ENCODE assay signal across 8 mouse cellular contexts in genomic region chr6:99623641-99624040, GRCm38 (mm10). TPM values are rescaled to one million over a fixed set of nuclear protein-coding genes. Genes with fewer than 3 reads are reported as not detected.
DNase-seq lines count a peak whose midpoint lies in the region; ATAC-seq and TF ChIP-seq lines count a peak whose summit lies in the region.

No protein-coding gene starts in this region.

- no peaks in the 10 kb centered on the region for H3K4me1 ChIP-seq in heart, postnatal 0 days (ENCODE audit: control insufficient read depth, insufficient read depth)
- H3K4me1 ChIP-seq in heart, embryonic 11.5 days (ENCODE audit: control insufficient read depth, insufficient read depth, low read length) = peaks cover 5% of the 10 kb centered on the region; the same call in 1 of the 2 replicates
- no peaks in the 10 kb centered on the region; the same call in 1 of the 2 replicates for H3K4me1 ChIP-seq in kidney, postnatal 0 days (replicated peaks; ENCODE audit: insufficient read depth, low read length)
- peaks cover 3% of the 10 kb centered on the region; the same call in 1 of the 2 replicates for H3K4me1 ChIP-seq in stomach, postnatal 0 days (replicated peaks; ENCODE audit: control insufficient read depth, insufficient read depth)

- TF ChIP-seq EP300 in heart, postnatal 0 days (IDR thresholded peaks at IDR 0.05; ENCODE audit: low read depth) = no peak
- TF ChIP-seq EP300 in stomach, postnatal 0 days (optimal IDR thresholded peaks at IDR 0.05) = no peak

- peak; percentile 62 for TF ChIP-seq CTCF in heart, postnatal 0 days (IDR thresholded peaks at IDR 0.05; ENCODE audit: low read depth)
- peak; percentile 70 for TF ChIP-seq CTCF in kidney, postnatal 0 days (IDR thresholded peaks at IDR 0.05; ENCODE audit: low read depth)
- TF ChIP-seq CTCF in stomach, postnatal 0 days (IDR thresholded peaks at IDR 0.05; ENCODE audit: low read depth) = peak; percentile 73

- H3K9me3 ChIP-seq in heart, postnatal 0 days (replicated peaks; ENCODE audit: control insufficient read depth, low read length) = no peaks in the 10 kb centered on the region
- no peaks in the 10 kb centered on the region for H3K9me3 ChIP-seq in heart, embryonic 11.5 days (replicated peaks; ENCODE audit: control insufficient read depth, low read length)
- no peaks in the 10 kb centered on the region for H3K9me3 ChIP-seq in kidney, postnatal 0 days (replicated peaks; ENCODE audit: low read length)
- no peaks in the 10 kb centered on the region for H3K9me3 ChIP-seq in stomach, postnatal 0 days (ENCODE audit: control insufficient read depth, low read length)

- no peak overlapping the region for H3K9ac ChIP-seq in heart, postnatal 0 days (replicated peaks; ENCODE audit: low read depth, low read length)
- H3K9ac ChIP-seq in heart, embryonic 11.5 days (ENCODE audit: low read depth, low read length) = no peak overlapping the region
- H3K9ac ChIP-seq in kidney, postnatal 0 days (ENCODE audit: low read depth, low read length) = no peak overlapping the region
- H3K9ac ChIP-seq in stomach, postnatal 0 days (ENCODE audit: low read length) = no peak overlapping the region

- H3K4me3 ChIP-seq in heart, postnatal 0 days (ENCODE audit: low read depth, low read length) = no peak overlapping the region
- H3K4me3 ChIP-seq in heart, embryonic 11.5 days (ENCODE audit: low read depth, low read length) = no peak overlapping the region
- H3K4me3 ChIP-seq in kidney, postnatal 0 days (replicated peaks; ENCODE audit: low read depth, low read length) = no peak overlapping the region
- H3K4me3 ChIP-seq in stomach, postnatal 0 days (ENCODE audit: low read depth, low read length) = no peak overlapping the region

- WGBS in heart, postnatal 0 days = 15% methylated on average over 6 of the region's 6 CpGs
- WGBS in heart, embryonic 11.5 days (ENCODE audit: insufficient replicate concordance) = 16% methylated on average over 6 of the region's 6 CpGs
- WGBS in kidney, postnatal 0 days = 17% methylated on average over 6 of the region's 6 CpGs
- 27% methylated on average over 6 of the region's 6 CpGs for WGBS in stomach, postnatal 0 days

- no peak overlapping the region for H3K4me2 ChIP-seq in heart, postnatal 0 days (ENCODE audit: low read depth, low read length)
- H3K4me2 ChIP-seq in heart, embryonic 11.5 days = no peak overlapping the region
- no peak overlapping the region for H3K4me2 ChIP-seq in kidney, postnatal 0 days (ENCODE audit: low read length)
- H3K4me2 ChIP-seq in stomach, postnatal 0 days (replicated peaks; ENCODE audit: low read depth) = no peak overlapping the region

- peak; percentile 43 for DNase-seq in heart, postnatal 0 days (ENCODE audit: low spot score)
- peak; percentile 17 for DNase-seq in 3T3-L1 (ENCODE audit: low read depth, low spot score)
- DNase-seq in brain, adult 2 months (ENCODE audit: low read depth, low spot score) = peak; percentile 69
- DNase-seq in kidney, postnatal 0 days (ENCODE audit: low spot score) = peak; percentile 87
- DNase-seq in stomach, postnatal 0 days (ENCODE audit: low spot score) = peak; percentile 44
- no peak for DNase-seq in thymus, postnatal 0 days (ENCODE audit: low spot score)
- DNase-seq in spleen, adult 12 weeks (ENCODE audit: low spot score) = no peak

- no peaks in the 10 kb centered on the region for H3K27me3 ChIP-seq in heart, postnatal 0 days (ENCODE audit: control insufficient read depth, insufficient read depth, low read length)
- no peaks in the 10 kb centered on the region for H3K27me3 ChIP-seq in heart, embryonic 11.5 days (ENCODE audit: control insufficient read depth, insufficient read depth, low read length)
- no peaks in the 10 kb centered on the region for H3K27me3 ChIP-seq in kidney, postnatal 0 days (ENCODE audit: insufficient read depth, low read length)
- no peaks in the 10 kb centered on the region for H3K27me3 ChIP-seq in stomach, postnatal 0 days (ENCODE audit: control insufficient read depth, insufficient read depth, low read length)

- peaks cover 7% of the 10 kb centered on the region for H3K36me3 ChIP-seq in heart, postnatal 0 days (replicated peaks; ENCODE audit: control insufficient read depth, insufficient read depth, low read length)
- H3K36me3 ChIP-seq in heart, embryonic 11.5 days (ENCODE audit: control insufficient read depth, insufficient read depth, low read length) = no peaks in the 10 kb centered on the region
- no peaks in the 10 kb centered on the region for H3K36me3 ChIP-seq in kidney, postnatal 0 days (ENCODE audit: insufficient read depth, low read length)
- no peaks in the 10 kb centered on the region for H3K36me3 ChIP-seq in stomach, postnatal 0 days (ENCODE audit: control insufficient read depth, insufficient read depth, low read length)

- peak; percentile 67; the same call in 1 of the 2 replicates for ATAC-seq in heart, postnatal 0 days (ENCODE audit: insufficient read depth, low read depth)
- ATAC-seq in heart, embryonic 11.5 days (replicated peaks; ENCODE audit: insufficient number of reproducible peaks, low FRiP score, low TSS enrichment) = no peak
- ATAC-seq in kidney, postnatal 0 days (replicated peaks; ENCODE audit: low FRiP score, low read depth) = peak; percentile 86
- no peak; the same call in 1 of the 2 replicates for ATAC-seq in stomach, postnatal 0 days (ENCODE audit: low FRiP score, low TSS enrichment)

- H3K27ac ChIP-seq in heart, postnatal 0 days (ENCODE audit: low read depth) = no peak overlapping the region
- no peak overlapping the region for H3K27ac ChIP-seq in heart, embryonic 11.5 days (ENCODE audit: low read depth, low read length)
- no peak overlapping the region for H3K27ac ChIP-seq in kidney, postnatal 0 days
- no peak overlapping the region for H3K27ac ChIP-seq in stomach, postnatal 0 days (replicated peaks)

RNA-seq across cellular contexts. Expression of gene Eif4e3, which starts 42.9 kb away (rescaled TPM):
- 15.4 and 18.9 TPM in 2 replicates for total RNA-seq in heart, postnatal 0 days (2014; rRNA removed; ENCODE audit: low replicate concordance)
- polyA plus RNA-seq in heart, postnatal 0 days (2015; fragmentation: Nextera tagmentation; extraction: Ambion mirVana) = 18.9 and 21.7 TPM in 2 replicates
- 5.8 and 6.1 TPM in 2 replicates for polyA plus RNA-seq in heart, embryonic 11.5 days (2014; fragmentation: Nextera tagmentation; extraction: Ambion mirVana)
- 16.4 and 17.0 TPM in 2 replicates for polyA plus RNA-seq in kidney, postnatal 0 days (2015; fragmentation: Nextera tagmentation; extraction: Ambion mirVana)
- polyA plus RNA-seq in stomach, postnatal 0 days (2015; fragmentation: Nextera tagmentation; extraction: Ambion mirVana) = 7.8 and 8.3 TPM in 2 replicates
- polyA plus RNA-seq in thymus, postnatal 0 days (2015; fragmentation: Nextera tagmentation; extraction: Ambion mirVana) = 36.4 and 43.2 TPM in 2 replicates

RNA-seq across cellular contexts. Expression of gene Gm20696, which starts 43.0 kb away (rescaled TPM):
- total RNA-seq in heart, postnatal 0 days (2014; rRNA removed; ENCODE audit: low replicate concordance) = 0.31 and 0.95 TPM in 2 replicates
- polyA plus RNA-seq in heart, postnatal 0 days (2015; fragmentation: Nextera tagmentation; extraction: Ambion mirVana) = 1.6 and 2.0 TPM in 2 replicates
- 2.1 and 4.0 TPM in 2 replicates for polyA plus RNA-seq in heart, embryonic 11.5 days (2014; fragmentation: Nextera tagmentation; extraction: Ambion mirVana)
- 1.7 and 1.8 TPM in 2 replicates for polyA plus RNA-seq in kidney, postnatal 0 days (2015; fragmentation: Nextera tagmentation; extraction: Ambion mirVana)
- polyA plus RNA-seq in stomach, postnatal 0 days (2015; fragmentation: Nextera tagmentation; extraction: Ambion mirVana) = 1.4 and 1.8 TPM in 2 replicates
- polyA plus RNA-seq in thymus, postnatal 0 days (2015; fragmentation: Nextera tagmentation; extraction: Ambion mirVana) = 2.4 and 6.4 TPM in 2 replicates

Comparison
In these comparisons a context has a peak if more than half of its experiments do, and no peak if none do; other contexts are left out.
1. ATAC-seq: peak in heart, postnatal 0 days (single experiment) and kidney, postnatal 0 days (single experiment); none in heart, embryonic 11.5 days (single experiment) and stomach, postnatal 0 days (single experiment).
2. DNase-seq: peak in heart, postnatal 0 days (single experiment), 3T3-L1 (single experiment), brain, adult 2 months (single experiment), kidney, postnatal 0 days (single experiment) and stomach, postnatal 0 days (single experiment); none in thymus, postnatal 0 days (single experiment) and spleen, adult 12 weeks (single experiment).
3. Peak in every context shown above with its lines, with median percentiles within 50 percentile points of each other: CTCF ChIP-seq.